Mouse (Mus musculus): ENCODE measurements at regions not wholly inside any gene's neighbourhood (a gene's known extent, or its start where the extent isn't known, plus 50 kb on each side); places are given as distances from the start of the nearest gene placed in this dataset.

GRCm38 (mm10) chr12:96201855-96202254, 509.8 kb downstream of the Flrt2 start:
- DNase-seq (ENCODE audit: low read depth) = no peak

- DNase-seq (ENCODE audit: low read depth) = no peak
Measured at GRCm38 (mm10) chr12:96226446-96226845, 534.4 kb downstream of the Flrt2 start.

- DNase-seq (ENCODE audit: low read depth) = no peak
Measured at GRCm38 (mm10) chr12:96228714-96229113, 536.7 kb downstream of the Flrt2 start.

- peak; percentile 74 for DNase-seq (ENCODE audit: low read depth)
Measured at GRCm38 (mm10) chr12:96235510-96235909, 543.5 kb downstream of the Flrt2 start.

- DNase-seq (ENCODE audit: low read depth) = peak; percentile 76
Measured at GRCm38 (mm10) chr12:96235996-96236525, 544.0 kb downstream of the Flrt2 start.

- DNase-seq (ENCODE audit: low read depth) = peak; percentile 16
Measured at GRCm38 (mm10) chr12:96239642-96240041, 547.6 kb downstream of the Flrt2 start.

GRCm38 (mm10) chr12:96261978-96262377, 570.0 kb downstream of the Flrt2 start:
- DNase-seq (ENCODE audit: low read depth) = no peak

GRCm38 (mm10) chr12:96275894-96276293, 583.9 kb downstream of the Flrt2 start:
- no peak for DNase-seq (ENCODE audit: low read depth)

GRCm38 (mm10) chr12:96311137-96311536, 619.1 kb downstream of the Flrt2 start:
- DNase-seq (ENCODE audit: low read depth) = peak; percentile 75

- no peak for DNase-seq (ENCODE audit: low read depth)
Measured at GRCm38 (mm10) chr12:96323061-96323786, 631.2 kb downstream of the Flrt2 start.

GRCm38 (mm10) chr12:96351143-96351542, 659.1 kb downstream of the Flrt2 start:
- DNase-seq (ENCODE audit: low read depth) = no peak

- DNase-seq (ENCODE audit: low read depth) = no peak
Measured at GRCm38 (mm10) chr12:96378924-96379323, 686.9 kb downstream of the Flrt2 start.

GRCm38 (mm10) chr12:96419104-96419503, 727.1 kb downstream of the Flrt2 start:
- DNase-seq (ENCODE audit: low read depth) = no peak

GRCm38 (mm10) chr12:96419567-96419966, 727.5 kb downstream of the Flrt2 start:
- DNase-seq (ENCODE audit: low read depth) = no peak

GRCm38 (mm10) chr12:96427589-96427988, 735.6 kb downstream of the Flrt2 start:
- no peak for DNase-seq (ENCODE audit: low read depth)

GRCm38 (mm10) chr12:96442546-96442945, 750.5 kb downstream of the Flrt2 start:
- DNase-seq (ENCODE audit: low read depth) = peak; percentile 2

GRCm38 (mm10) chr12:96453374-96453773, 761.3 kb downstream of the Flrt2 start:
- DNase-seq (ENCODE audit: low read depth) = no peak

GRCm38 (mm10) chr12:96476344-96476743, 784.3 kb downstream of the Flrt2 start:
- DNase-seq (ENCODE audit: low read depth) = no peak

GRCm38 (mm10) chr12:96488448-96488960, 796.5 kb downstream of the Flrt2 start:
- no peak for DNase-seq (ENCODE audit: low read depth)

GRCm38 (mm10) chr12:96509658-96510057, 817.6 kb downstream of the Flrt2 start:
- DNase-seq (ENCODE audit: low read depth) = no peak

GRCm38 (mm10) chr12:96558824-96559223, 866.8 kb downstream of the Flrt2 start:
- DNase-seq (ENCODE audit: low read depth) = no peak

- no peak for DNase-seq (ENCODE audit: low read depth)
Measured at GRCm38 (mm10) chr12:96594845-96595244, 902.8 kb downstream of the Flrt2 start.

GRCm38 (mm10) chr12:96615134-96615533, 923.1 kb downstream of the Flrt2 start:
- DNase-seq (ENCODE audit: low read depth) = peak; percentile 59

GRCm38 (mm10) chr12:96615850-96616249, 923.8 kb downstream of the Flrt2 start:
- DNase-seq (ENCODE audit: low read depth) = peak; percentile 83
